Mouse (Mus musculus): ENCODE measurements around the gene Rims1.

The Rims1 gene

GRCm38 (mm10) chr1:22694514-22694913 lies 111.3 kb downstream of the Rims1 start:
- DNase-seq (ENCODE audit: low read depth): no peak

- no peak for DNase-seq (ENCODE audit: low read depth)
Measured at GRCm38 (mm10) chr1:22683455-22683854, 122.3 kb downstream of the Rims1 start.

GRCm38 (mm10) chr1:22664196-22664595 lies 141.6 kb downstream of the Rims1 start:
- no peak for DNase-seq (ENCODE audit: low read depth)

GRCm38 (mm10) chr1:22661825-22662224 lies 144.0 kb downstream of the Rims1 start:
- DNase-seq (ENCODE audit: low read depth): no peak

GRCm38 (mm10) chr1:22655983-22656382 lies 149.8 kb downstream of the Rims1 start:
- no peak for DNase-seq (ENCODE audit: low read depth)

- no peak for DNase-seq (ENCODE audit: low read depth)
Measured at GRCm38 (mm10) chr1:22654903-22655302, 150.9 kb downstream of the Rims1 start.

- no peak for DNase-seq (ENCODE audit: low read depth)
Measured at GRCm38 (mm10) chr1:22650588-22650987, 155.2 kb downstream of the Rims1 start.

GRCm38 (mm10) chr1:22649432-22649831 lies 156.4 kb downstream of the Rims1 start:
- no peak for DNase-seq (ENCODE audit: low read depth)

- DNase-seq (ENCODE audit: low read depth): no peak
Measured at GRCm38 (mm10) chr1:22645257-22645656, 160.5 kb downstream of the Rims1 start.

- no peak for DNase-seq (ENCODE audit: low read depth)
Measured at GRCm38 (mm10) chr1:22640568-22640967, 165.2 kb downstream of the Rims1 start.

- no peak for DNase-seq (ENCODE audit: low read depth)
Measured at GRCm38 (mm10) chr1:22639702-22640101, 166.1 kb downstream of the Rims1 start.

- no peak for DNase-seq (ENCODE audit: low read depth)
Measured at GRCm38 (mm10) chr1:22633871-22634270, 171.9 kb downstream of the Rims1 start.

GRCm38 (mm10) chr1:22632551-22632950 lies 173.2 kb downstream of the Rims1 start:
- no peak for DNase-seq (ENCODE audit: low read depth)

GRCm38 (mm10) chr1:22631991-22632390 lies 173.8 kb downstream of the Rims1 start:
- no peak for DNase-seq (ENCODE audit: low read depth)

- DNase-seq (ENCODE audit: low read depth): no peak
Measured at GRCm38 (mm10) chr1:22629011-22629410, 176.8 kb downstream of the Rims1 start.

- DNase-seq (ENCODE audit: low read depth): no peak
Measured at GRCm38 (mm10) chr1:22627013-22627412, 178.8 kb downstream of the Rims1 start.

GRCm38 (mm10) chr1:22626295-22626694 lies 179.5 kb downstream of the Rims1 start:
- DNase-seq (ENCODE audit: low read depth): no peak

- no peak for DNase-seq (ENCODE audit: low read depth)
Measured at GRCm38 (mm10) chr1:22620827-22621226, 185.0 kb downstream of the Rims1 start.

- no peak for DNase-seq (ENCODE audit: low read depth)
Measured at GRCm38 (mm10) chr1:22615601-22616000, 190.2 kb downstream of the Rims1 start.

- DNase-seq (ENCODE audit: low read depth): no peak
Measured at GRCm38 (mm10) chr1:22613609-22614008, 192.2 kb downstream of the Rims1 start.

GRCm38 (mm10) chr1:22604329-22605044 lies 201.3 kb downstream of the Rims1 start:
- no peak for DNase-seq (ENCODE audit: low read depth)

- no peak for DNase-seq (ENCODE audit: low read depth)
Measured at GRCm38 (mm10) chr1:22596197-22596596, 209.6 kb downstream of the Rims1 start.

GRCm38 (mm10) chr1:22594841-22595240 lies 211.0 kb downstream of the Rims1 start:
- no peak for DNase-seq (ENCODE audit: low read depth)

GRCm38 (mm10) chr1:22587859-22588383 lies 217.9 kb downstream of the Rims1 start:
- DNase-seq (ENCODE audit: low read depth): no peak
